In the genomic region with DNA sequence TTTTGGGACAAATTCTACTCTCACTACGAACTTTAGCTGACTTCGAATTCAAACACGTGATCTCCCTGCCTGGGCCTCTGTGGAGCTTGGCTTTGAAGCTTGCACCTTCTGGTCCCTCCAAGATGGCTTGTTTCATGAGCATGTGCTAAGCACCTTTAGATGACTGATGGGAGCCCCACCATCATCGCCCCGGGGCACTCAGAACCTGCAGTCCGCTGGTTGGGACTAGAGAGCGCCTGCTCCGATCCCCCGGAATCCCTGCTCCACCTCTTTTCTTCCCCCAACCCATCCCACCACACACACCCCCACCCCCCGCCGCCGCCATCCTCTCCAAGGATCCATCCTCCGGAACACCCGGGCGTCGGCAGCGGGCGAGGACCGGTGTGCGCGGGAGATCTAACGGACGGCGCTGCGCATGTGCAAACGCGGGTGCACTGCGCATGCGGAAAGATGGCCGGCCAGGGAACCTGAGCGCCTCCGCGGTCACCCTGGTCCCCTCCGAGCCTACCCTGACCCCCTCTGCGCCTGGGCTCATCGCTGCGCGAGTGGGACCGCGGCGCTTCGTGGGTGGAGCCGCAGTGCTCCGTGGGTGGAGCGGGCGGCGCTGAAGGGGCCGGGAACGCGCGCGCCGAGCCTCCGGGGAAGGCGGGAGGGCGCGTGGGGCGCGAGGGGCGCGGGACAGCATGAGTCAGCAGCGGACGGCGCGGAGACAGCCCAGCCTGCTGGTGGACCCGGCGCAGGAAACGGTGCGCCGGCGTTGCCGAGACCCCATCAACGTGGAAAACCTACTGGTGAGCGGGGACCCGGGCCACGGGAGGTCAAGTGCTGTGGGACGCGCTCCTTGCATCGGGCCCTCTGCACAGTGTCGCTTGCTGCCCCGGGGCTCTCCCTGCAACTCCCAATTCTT, we compare ENCODE assay signal across 8 mouse cellular contexts. TPM values are rescaled to one million over a fixed set of nuclear protein-coding genes. Genes with fewer than 3 reads are reported as not detected.
DNase-seq lines count a peak whose midpoint lies in the region; ATAC-seq lines count a peak whose summit lies in the region.

A gene (plus strand): TSS at position 439 of the 907 bp plus-strand sequence.

- peak within 1 kb of the TSS; percentile 87 for H3K4me3 ChIP-seq in intestine, embryonic 16.5 days (ENCODE audit: low read length)
- H3K4me3 ChIP-seq in midbrain, embryonic 10.5 days: peak within 1 kb of the TSS; percentile 77

- peak; percentile 84 for ATAC-seq in intestine, embryonic 16.5 days

- H3K27ac ChIP-seq in intestine, embryonic 16.5 days (ENCODE audit: low read length): peak within 1 kb of the TSS; percentile 65; the same call in 1 of the 2 replicates
- peak within 1 kb of the TSS; percentile 98 for H3K27ac ChIP-seq in midbrain, embryonic 10.5 days (replicated peaks)

- WGBS in intestine, embryonic 16.5 days: 5% methylated on average over 80 of the region's 81 CpGs
- WGBS in midbrain, embryonic 10.5 days: 7% methylated on average over 70 of the region's 81 CpGs

- intact Hi-C loops in left cerebral cortex, postnatal 36 days (cut with DNase I): loop anchor here (2.0 to 5.0 kb wide), 2 partner anchors 84 to 457 kb away; a partner anchor contains a TSS

- H3K4me1 ChIP-seq in intestine, embryonic 16.5 days (ENCODE audit: control insufficient read depth, insufficient read depth, low read length): no peaks in the 10 kb centered on the region; the same call in 1 of the 2 replicates
- peaks cover 34% of the 10 kb centered on the region for H3K4me1 ChIP-seq in midbrain, embryonic 10.5 days

- peak; percentile 65 for DNase-seq in adrenal gland, adult 8-10 months
- peak; percentile 75 for DNase-seq in embryo, embryonic 11.5 days (ENCODE audit: low read depth, low spot score)
- peak; percentile 75 to 85 for DNase-seq in gastrocnemius, postnatal 4 days (ENCODE audit: low spot score in 2 of 2)
- peak; percentile 82 to 88 for DNase-seq in left cerebral cortex, postnatal 36 days (ENCODE audit: low spot score in 2 of 2)
- DNase-seq in midbrain, embryonic 10.5 days (ENCODE audit: low spot score): peak; percentile 88
- DNase-seq in right cerebral cortex, postnatal 36 days (ENCODE audit: low spot score in 2 of 2): peak; percentile 62 to 74
- peak; percentile 85 for DNase-seq in yolk sac, embryonic 10.5 days (ENCODE audit: low spot score)

- no peaks in the 10 kb centered on the region for H3K9me3 ChIP-seq in intestine, embryonic 16.5 days (ENCODE audit: control insufficient read depth, low read length)
- H3K9me3 ChIP-seq in midbrain, embryonic 10.5 days (replicated peaks): peaks cover 5% of the 10 kb centered on the region; the same call in 1 of the 2 replicates

- no peaks in the 10 kb centered on the region for H3K36me3 ChIP-seq in intestine, embryonic 16.5 days (ENCODE audit: control insufficient read depth, insufficient read depth, low read length)
- H3K36me3 ChIP-seq in midbrain, embryonic 10.5 days: peaks cover 25% of the 10 kb centered on the region

- H3K27me3 ChIP-seq in intestine, embryonic 16.5 days (replicated peaks; ENCODE audit: control insufficient read depth, insufficient read depth, low read length): peaks cover 2% of the 10 kb centered on the region; the same call in 1 of the 2 replicates
- H3K27me3 ChIP-seq in midbrain, embryonic 10.5 days (ENCODE audit: low read depth, poor library complexity, severe bottlenecking): peaks cover 45% of the 10 kb centered on the region

- H3K4me2 ChIP-seq in intestine, embryonic 16.5 days (ENCODE audit: low read depth, low read length): peak within 1 kb of the TSS; percentile 91

- H3K9ac ChIP-seq in intestine, embryonic 16.5 days (ENCODE audit: low read depth, low read length): peak within 1 kb of the TSS; percentile 90

RNA-seq across cellular contexts. Expression of the gene that starts here (rescaled TPM):
- 10 to 100 TPM; 41.5 to 55.0 (median 44.9) TPM for total RNA-seq in adrenal gland, adult 8-10 months (2022)
- 10 to 100 TPM; 53.1 to 57.7 TPM for total RNA-seq in gastrocnemius, postnatal 4 days (2021)
- polyA plus RNA-seq in intestine, embryonic 16.5 days (2015; fragmentation: Nextera tagmentation; extraction: Ambion mirVana): 28.9 and 29.5 TPM in 2 replicates
- 10 to 100 TPM; 32.4 to 37.5 TPM for total RNA-seq in left cerebral cortex, postnatal 36 days (2021)
- 72.8 and 73.0 TPM in 2 replicates for polyA plus RNA-seq in midbrain, embryonic 10.5 days (2016; fragmentation: Nextera tagmentation; extraction: Ambion mirVana)

Comparison
In these comparisons a context has a peak if more than half of its experiments do, and no peak if none do; other contexts are left out.
1. Peak in every context shown above with its lines: DNase-seq, ATAC-seq, H3K4me3 ChIP-seq and H3K27ac ChIP-seq.